Mouse (Mus musculus) urinary bladder, adult 18-20 months (tissue): Measurements from ENCODE around the gene Cdc42ep2.
"Not testable (repeated sequence)": the region's sequence is repeated elsewhere in the genome, so short reads cannot be mapped to it uniquely, and the experiment has no call there.

Experiments used
- DNase-seq, 2 experiments: peaks; one replicate each; pipeline ENCODE4 v3.0.0; 2022; ENCODE audit warnings: low spot score in 2 of 2, mixed read lengths in 2 of 2

Cdc42ep2 gene

DNA sequence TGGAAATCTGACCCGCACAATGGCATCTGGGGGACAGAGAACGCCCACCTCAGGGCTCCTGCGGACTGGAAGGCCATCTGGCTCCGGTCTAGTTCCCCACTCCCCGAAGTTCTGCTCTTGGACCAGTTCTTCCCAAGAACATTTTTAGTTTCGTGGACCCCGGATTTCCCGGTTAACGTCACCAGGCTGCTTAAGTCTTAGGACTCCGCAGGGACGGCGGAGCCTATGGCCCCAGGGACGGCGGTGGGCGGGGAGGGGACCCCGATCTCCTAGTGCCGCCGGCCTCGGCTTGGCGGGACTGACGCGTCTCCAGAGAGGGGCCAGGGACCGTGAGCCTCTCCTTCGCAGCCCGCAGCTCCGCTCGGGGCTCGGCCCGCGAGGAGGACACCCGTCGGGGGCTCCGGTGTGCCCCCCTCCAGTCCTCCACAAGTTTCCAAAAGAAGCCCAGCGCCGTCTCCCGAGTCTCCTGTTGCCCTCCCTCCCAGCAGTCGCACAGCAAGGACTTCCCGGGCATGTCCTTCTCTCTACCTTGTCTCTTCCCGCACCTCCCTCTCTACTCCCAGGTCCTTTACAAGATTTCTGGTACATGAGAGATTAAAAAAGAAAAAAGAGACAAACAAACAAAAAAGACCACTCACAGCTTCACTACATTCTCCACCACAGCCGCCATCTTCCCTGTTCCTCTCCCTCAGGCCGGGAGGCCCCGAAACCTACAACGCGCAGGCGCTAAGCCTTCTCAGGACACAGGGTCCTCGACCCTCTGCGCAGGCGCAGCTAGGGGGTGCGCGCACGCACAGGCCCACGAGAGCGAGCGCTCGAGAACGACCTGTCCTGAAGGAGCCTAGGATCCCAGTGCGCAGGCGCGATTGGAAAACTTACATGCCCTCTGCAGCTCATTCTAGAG lies 12.3 kb downstream of the Cdc42ep2 start:
- DNase-seq: peak; percentile 91 to 98

DNA sequence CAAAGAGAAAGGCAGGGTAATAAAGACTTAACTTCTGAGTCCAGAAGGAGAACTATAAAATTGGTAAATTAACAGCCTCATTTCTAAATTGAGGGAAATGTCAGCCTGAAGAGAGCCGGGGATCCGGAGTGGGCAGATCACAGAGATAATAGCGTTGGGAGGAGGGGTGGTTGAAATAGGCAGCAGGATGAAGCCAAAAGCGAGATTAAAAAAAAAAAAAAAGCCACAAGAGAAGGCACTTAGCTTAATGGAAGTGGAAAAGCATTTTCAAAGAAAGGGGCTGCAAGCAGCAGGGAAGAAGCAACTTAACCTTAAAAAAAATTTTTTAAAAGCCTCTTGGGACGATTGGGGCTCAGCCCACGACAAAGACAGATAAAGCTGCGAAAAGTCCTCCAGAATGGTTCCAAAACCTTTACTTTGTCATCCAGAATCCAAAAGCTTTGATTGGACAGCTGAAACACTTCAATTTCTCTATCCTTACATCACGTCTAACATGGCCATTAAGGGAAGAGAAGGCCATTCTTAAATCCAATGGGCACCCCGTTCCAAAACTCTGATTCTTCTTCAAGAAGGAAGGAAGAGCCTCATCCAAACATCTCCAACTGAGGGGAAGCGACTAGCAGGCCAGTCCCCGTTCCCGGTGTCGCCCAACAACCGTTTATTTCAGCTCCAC lies 13.1 kb downstream of the Cdc42ep2 start:
- DNase-seq: no peak

DNA sequence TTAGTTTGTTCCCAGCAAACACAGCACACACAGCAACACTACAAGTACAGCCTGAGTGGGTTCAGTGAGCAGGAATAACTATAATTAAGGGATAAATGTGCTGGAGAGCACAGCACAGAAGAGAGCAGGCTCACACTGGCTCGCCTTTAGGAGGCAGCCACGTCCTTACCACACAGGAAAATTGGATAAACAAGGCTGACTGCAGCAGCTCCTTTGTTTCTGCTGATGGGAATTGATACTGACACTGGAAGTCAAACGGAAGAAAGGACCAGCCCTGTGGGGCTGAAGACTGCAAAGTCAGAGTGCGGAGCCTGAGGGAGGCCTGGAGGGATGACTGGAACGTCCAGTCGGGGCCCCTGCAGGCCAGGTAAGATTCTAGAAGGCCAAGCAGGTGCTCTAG lies 14.4 kb downstream of the Cdc42ep2 start:
- DNase-seq: no peak

DNA sequence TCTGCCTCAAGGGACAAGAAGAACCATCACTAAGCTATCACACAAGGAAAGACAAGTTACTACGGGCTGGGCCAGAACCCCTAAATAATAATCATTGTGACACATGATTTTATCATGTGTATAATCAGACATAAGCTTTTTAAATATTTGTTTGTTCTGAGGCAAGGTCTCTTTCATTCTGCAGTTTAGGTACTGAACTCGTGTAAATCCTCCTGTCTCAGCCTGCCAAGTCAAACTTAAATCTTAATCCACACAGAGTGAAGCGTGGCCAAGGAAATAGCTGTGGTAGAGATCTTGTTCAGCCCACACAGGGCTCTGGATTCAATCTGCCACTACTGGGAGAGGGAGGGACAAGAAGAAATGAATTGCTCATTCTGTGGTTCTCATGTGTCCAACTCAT lies 17.3 kb downstream of the Cdc42ep2 start:
- DNase-seq: no peak

DNA sequence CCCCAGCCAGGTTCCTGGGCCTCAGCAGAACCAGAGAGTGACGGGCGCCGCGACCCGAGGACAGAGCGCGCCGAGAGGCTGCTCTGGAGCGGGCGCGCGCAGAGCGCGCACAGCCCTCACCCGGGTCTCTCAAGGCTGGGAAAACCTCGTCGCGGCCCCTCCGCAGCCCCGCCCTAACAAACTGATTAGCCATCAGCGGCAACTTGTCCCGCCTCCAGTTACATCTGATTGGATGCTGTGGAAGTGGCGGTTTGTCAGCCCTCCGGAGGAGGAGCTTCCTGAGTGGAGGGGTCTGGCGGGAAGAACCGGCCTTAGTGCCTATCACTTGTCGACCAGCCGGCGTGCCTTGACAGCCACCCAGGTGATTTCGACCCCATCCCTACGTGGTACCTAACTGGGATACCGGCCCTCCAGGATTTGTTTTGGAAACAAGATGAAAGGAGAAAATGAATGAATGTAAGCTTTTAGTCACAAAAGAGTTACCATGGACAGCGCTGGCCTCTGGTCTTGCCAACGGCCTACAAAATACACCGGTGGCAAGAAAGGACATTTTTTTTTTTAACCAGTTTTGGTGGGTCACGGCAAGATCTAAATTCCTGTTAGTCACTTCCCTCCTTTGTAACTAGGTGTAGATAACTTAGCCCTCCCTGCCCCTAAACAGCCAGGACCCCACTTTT lies 30.5 kb downstream of the Cdc42ep2 start, which contains the start of gene Tigd3:
Gene Tigd3 (minus strand): TSS at position 148 of the 677 bp plus-strand sequence.
- peak; percentile 81 to 85 for DNase-seq

DNA sequence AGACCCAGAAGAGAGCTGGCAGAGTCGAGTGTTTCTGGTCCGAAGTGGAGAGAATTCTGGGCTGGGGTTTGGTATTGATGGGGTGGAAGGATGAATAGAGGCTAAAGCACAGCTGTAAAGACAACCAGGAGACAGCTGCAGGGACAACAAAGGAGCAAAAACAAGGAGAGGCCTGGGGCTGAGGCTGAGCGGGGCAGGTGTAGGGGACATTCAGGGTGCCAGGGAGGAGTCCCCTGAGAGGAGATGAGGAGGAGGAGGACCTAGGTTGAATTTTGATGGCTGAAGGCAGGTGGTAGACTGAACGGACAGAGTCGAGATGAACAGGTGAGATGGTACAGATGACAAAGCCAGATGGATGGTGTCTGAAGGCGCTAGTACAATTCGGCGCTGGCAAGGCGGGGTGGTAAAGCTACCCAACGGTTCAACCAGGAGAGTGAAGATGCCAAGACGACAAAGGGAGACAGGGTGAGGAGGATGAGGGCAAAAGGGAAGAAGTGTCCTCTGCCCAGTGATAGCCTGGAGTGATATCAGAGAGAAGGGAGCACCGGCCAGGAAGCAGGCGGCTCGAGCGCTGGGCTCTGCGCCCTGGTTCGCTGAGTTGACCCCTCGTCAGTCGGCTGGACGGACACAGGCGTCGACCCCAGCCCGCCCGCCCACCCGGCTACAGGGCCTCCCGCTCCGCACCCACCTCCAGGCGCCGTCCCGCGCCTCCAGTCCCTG lies 31.2 kb downstream of the Cdc42ep2 start:
- DNase-seq: no peak

DNA sequence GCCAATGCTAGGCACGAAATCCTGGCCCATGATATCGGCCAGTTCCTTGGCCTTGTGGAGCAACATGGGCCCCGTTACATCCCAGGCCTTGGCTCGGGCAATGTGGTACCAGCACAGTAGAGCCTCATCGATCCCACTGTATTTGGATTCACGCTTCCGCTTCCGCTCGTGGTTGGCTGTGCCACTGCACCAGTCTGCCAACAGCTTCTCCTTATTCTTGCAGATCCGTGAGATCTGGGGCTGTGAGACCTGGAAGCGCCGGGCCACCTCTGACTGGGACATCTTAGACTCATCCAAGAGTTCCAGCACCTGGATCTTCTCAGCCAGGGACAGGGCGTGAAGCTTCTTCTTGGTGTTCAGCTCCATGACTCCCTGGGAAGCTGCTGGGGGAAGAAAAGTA lies 31.9 kb downstream of the Cdc42ep2 start:
- no peak for DNase-seq

DNA sequence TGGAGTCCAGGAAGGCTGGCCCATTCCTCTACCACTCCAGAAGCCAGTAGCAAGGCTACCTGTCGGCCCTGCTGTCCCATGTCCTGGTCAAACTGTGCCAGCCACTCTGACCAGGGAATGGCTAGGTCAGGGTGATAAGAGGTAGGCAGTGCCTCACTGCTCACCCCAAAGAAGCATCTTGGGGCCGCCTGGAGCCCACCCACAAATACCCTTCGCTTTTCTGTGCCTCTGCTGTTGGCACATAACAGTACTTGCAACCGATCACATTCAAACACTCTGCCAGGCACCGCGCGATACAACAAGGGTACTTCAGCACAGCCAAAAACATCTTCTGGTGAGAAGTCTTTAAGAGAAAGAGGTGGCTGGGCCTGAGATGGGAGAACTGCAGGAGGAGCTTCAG lies 32.4 kb downstream of the Cdc42ep2 start:
- no peak for DNase-seq

DNA sequence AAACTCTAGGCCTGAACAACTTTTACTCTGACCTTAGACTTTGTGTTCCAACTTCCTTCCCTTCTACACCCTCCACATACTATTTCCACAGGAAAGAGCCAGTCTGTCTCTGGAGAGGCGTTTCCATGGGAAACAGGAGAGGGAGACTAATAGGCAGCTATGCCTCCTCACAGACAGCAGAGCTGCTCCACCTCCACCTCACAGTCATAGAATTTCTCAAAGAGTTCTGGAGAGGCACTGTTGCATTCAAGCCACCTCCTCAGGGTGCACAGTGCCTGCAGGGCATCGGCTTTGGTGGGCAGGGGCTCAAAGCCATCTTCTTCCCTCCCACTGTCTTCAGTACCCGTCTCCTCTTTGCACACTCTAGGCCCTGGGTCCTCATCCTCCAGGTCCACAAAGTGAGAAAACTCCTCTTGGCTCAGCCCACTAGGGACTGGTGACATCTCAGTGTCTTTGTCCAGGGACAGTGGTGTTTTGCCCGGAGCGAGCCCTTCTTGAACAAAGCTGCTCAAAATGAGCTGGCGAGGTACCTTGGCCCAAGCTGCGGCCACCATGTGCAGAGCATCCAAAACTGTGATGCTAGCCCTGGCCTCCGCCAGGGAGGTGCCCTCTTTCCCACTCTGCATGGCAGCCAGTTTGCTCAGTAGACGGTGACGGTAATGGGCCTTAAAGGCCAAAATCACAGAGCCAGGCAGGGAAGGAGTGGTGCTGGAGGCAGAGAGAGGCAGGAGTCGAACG lies 32.9 kb downstream of the Cdc42ep2 start:
- no peak for DNase-seq

DNA sequence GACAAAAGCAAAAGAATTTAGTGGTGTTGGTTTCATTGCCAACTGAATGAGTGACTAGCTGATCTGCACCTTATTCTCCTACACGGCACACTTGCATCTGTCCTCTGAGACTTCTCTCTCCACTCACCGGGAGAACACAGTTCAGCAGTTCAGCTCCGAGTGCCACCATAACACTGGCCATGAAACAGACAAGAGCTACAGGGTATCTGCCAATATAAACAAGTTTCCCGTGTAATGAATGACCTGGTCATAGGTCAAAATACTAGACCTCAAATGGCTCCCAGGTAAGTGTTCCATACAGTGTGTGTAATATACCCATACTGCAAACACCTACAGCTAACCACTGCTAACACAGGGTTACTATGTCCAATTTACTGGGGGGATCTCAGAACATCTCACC lies 35.4 kb downstream of the Cdc42ep2 start:
- no peak for DNase-seq

DNA sequence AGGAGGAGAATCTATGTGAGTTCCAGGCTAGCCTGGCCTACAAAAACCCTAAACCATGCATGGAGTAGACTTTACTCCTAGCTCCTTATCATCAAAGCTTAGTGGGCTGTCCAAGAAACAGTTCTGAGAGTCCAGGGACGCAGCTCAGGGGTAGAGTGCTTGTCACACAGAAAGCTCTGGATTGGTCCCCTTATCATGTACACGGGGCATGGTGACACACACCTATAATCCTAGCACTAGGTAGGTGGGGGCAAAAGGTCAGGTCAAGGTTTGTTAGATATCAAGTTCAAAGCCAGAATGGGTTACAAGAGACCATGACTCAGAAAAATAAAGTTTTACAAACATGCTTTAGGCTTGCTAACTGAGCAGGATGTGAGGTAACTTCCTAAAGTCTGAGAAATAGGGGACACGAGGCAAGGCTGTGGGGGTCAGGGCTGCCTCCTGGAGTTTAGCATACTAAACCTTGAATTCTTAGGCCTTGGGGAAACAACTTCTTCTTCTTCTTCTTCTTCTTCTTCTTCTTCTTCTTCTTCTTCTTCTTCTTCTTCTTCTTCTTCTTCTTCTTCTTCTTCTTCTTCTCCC lies 37.3 kb downstream of the Cdc42ep2 start:
- no peak for DNase-seq

DNA sequence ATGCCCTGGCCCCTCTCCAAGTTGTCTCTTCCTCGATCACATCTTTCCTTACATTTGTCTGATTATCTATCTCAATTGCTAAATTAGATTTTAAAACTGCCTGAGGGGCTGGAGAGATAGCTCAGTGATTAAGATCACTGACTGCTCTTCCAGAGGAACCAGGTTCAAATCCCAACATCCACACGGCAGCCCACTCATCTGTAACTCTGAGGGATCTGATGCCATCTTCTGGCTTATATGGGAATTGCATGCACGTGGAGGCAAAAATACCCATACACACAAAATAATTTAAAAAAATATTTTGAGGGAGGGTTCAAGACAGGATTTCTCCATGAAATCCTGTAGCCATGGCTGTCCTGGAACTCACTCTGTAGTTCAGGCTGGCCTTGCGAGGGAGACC lies 38.8 kb downstream of the Cdc42ep2 start:
- no peak for DNase-seq

DNA sequence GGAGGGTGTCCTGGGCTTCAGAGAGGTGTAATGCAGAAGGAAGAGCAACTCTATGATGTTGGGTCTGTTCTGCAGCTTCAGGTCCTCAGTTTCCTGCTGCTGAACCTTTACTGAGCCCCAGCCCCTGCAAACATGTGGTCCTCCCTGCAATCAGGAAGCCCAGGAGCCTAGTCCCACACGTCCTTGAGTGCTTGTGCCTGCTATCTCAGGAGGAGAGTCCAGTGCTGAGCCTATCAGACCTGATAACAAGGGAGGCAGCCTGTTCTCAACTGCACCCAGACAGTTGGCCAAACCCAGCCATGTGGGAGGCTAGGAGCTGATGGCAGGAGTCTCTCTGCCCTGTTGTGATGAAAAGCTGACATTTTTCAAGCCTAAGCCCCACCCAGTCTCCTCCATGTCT lies 40.7 kb downstream of the Cdc42ep2 start:
- DNase-seq: no peak

DNA sequence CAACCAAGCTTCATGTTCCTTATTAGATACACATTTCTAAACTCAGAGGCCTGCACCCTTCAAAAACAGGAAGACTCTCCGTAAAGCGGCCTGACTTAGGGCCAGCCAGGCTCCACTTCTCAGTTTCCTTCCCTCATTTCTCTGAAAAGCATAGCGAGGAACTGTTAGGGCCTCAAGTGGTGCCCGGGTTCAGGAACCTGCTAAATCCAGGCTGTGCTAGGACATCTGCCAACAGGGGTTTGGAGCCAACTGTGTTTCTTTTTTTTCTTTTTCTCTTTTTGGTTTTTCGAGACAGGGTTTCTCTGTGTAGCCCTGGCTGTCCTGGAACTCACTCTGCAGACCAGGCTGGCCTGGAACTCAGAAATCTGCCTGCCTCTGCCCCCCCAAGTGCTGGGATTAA lies 42.5 kb downstream of the Cdc42ep2 start:
- DNase-seq: not testable (repeated sequence)

DNA sequence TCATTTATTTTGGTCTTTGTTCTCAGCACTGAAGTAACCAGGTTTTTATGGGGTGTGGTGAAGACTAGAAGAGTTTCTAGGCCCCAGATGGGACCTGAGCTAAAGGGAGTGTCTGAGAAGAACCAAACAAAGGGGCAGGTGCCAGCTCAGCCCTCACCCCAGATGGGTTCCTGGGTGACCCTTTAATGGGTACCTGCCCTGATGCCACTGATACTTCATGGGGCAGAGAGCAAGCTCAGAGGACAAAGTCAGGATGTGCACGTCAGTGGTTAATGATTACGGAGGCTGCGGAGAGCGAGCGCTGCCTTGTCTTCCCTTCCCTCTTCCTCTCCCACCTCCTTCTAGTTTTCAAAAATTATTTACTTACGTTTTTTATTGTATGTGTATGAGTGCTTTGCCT lies 43.5 kb downstream of the Cdc42ep2 start:
- DNase-seq: no peak

DNA sequence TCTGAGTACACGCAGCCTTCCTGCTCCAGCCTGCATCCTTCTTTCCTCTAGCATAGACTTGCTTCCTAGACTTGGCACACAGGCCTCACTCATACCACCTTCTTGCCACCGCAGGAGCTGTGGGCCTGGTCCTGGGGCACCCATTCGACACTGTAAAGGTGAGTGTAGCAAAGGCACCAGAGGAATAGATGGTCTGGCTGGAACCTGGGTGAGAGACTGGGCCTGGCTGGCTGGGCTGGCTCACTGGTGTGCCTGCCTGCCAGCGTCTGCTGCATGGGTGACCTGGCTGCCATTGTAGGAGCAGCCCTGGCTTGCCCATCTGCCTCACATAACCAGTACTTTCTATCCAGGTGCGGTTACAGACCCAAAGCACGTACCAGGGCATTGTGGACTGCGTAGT lies 44.9 kb downstream of the Cdc42ep2 start:
- DNase-seq: no peak

DNA sequence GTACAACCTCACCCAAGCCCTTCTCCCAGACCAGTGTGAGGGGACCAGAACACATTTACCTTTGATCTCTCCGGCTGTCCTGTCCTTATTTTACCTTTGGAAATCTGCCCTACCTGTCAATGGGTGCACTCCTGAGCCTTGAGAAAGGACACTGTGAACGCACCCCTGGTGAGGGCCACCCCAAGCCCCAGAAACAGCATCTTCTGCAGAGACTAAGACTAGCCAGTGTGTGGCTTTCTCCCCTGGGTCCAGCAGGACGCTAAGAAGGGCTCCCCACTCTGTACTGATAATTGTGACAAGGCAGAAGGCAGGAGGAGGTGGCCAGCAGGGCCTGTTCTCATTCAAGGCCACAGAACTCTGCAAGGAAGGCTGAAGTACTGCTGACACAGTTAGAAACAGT lies 45.7 kb downstream of the Cdc42ep2 start:
- DNase-seq: no peak

DNA sequence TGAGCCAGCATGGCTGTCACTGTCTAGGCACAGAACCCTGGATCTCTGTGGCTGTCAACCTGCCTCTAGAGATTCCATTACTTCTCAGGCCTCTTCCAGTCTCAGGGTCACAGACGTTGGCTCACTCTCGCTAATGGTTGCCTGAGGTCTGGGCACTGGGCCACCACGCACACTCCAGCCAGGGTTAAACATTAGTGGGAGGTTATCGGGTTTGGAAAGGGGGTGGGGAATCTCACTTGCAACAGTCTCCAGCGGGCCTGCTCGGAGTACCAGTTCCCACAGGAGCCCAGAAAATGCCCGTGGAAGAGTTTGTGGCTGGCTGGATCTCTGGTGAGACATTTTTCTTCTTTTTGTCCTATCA lies 46.3 kb downstream of the Cdc42ep2 start:
- no peak for DNase-seq

DNA sequence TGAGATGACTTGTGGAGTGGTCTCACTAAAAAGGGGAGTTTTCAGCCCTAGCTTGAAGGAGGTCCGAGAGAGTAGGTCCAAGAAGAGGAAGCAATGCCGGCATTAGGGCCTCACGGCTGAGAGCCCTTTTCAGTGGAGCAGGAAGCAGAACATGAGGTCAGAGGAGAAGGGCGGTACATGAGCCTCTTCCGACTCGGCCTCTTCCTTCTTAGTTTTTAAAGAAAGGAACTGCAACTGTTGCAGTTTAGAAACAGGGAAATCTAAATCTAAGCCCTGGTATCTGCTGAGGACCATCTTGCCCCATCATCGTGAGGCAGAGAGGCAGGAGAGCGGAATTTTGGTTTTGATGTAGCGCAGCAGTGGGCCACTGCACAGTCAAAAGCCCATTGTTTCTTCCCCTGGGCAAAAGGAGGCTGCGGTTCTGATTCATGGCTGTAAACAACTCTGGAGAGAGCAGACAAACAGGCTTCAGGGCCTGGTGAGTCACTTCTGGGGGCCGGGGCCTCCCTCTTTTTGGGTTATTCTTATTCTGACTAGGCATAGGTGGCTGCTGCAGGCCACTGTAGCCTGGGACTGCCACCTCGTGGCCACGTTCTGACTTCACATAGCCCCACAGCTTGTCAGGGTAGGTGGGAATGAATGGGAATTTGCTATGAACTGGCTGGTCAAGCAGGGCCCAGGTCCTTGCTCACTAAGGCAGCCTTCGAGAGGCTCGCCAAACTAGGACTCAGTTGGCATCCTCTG lies 46.8 kb downstream of the Cdc42ep2 start, which contains the start of gene Slc25a45:
Gene Slc25a45 (plus strand): TSS at position 191 of the 744 bp plus-strand sequence.
- peak; percentile 63 to 77 for DNase-seq

DNA sequence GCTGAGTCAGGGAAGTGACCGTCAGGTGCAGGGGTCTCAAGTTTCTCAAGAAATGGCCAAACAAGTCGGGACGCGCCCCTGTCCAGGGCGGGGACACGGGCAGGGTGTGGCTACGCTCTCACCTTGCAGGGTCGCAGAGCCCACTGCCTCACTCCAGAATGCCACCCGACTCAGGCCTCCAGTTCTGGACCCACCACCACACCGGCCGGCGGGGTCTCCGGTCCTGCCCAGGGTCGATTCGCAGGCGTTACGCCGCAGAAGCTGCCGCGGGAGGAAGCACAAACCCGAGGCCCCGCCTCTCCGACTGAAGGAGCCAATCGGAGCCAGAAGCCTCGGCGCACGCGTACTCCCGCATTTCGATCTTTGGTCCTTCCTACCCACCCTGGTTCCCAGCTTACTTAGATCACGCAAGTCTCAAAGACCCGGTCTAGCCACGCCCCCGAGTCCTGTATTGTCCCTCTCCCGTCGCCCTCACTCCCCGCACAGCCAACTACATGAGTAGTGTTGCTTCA lies 49.6 kb downstream of the Cdc42ep2 start, which contains the start of gene Frmd8:
Gene Frmd8 (minus strand): TSS at position 306 of the 512 bp plus-strand sequence.
- DNase-seq: peak; percentile 87 to 91
